Mouse (Mus musculus): ENCODE measurements around the gene Pgam5. TPM values are rescaled to one million over a fixed set of nuclear protein-coding genes. Genes with fewer than 3 reads are reported as not detected.
A peak's percentile ranks its signal among the peaks of the same experiment; 100 is the strongest.

Gene Pgam5
- polyA plus RNA-seq, 1 experiment from 2014 or later: 54.7 TPM

- 4% methylated on average over 15 of the region's 15 CpGs for WGBS
- Histone ChIP-seq H3K27me3 (replicated peaks; ENCODE audit: control insufficient read depth, insufficient read depth, low read length) (peaks cover 2% of the 10 kb centered on the region; the same call in 1 of the 2 replicates), H3K9ac (ENCODE audit: low read depth, low read length) (peak overlapping the region; percentile 74), H3K9me3 (ENCODE audit: control insufficient read depth, low read length) (no peaks in the 10 kb centered on the region), H3K4me3 (ENCODE audit: low read length) (peak overlapping the region; percentile 83), H3K4me1 (ENCODE audit: control insufficient read depth, insufficient read depth, low read length) (peaks cover 13% of the 10 kb centered on the region), H3K36me3 (ENCODE audit: control insufficient read depth, insufficient read depth, low read length) (no peaks in the 10 kb centered on the region), H3K4me2 (ENCODE audit: low read depth, low read length) (peak overlapping the region; percentile 99), H3K27ac (ENCODE audit: low read length) (no peak overlapping the region; the same call in 1 of the 2 replicates)
- no peak for ATAC-seq
Observed at GRCm38 (mm10) chr5:110285156-110285555, 15.4 kb upstream of the Pgam5 start.

GRCm38 (mm10) chr5:110284536-110284935 is 14.8 kb upstream of the Pgam5 start:
- no peaks in the 10 kb centered on the region for H3K36me3 ChIP-seq (ENCODE audit: control insufficient read depth, insufficient read depth, low read length)
- 5% methylated on average over 4 of the region's 4 CpGs for WGBS
- H3K4me1 ChIP-seq (ENCODE audit: control insufficient read depth, insufficient read depth, low read length): peaks cover 13% of the 10 kb centered on the region
- H3K9me3 ChIP-seq (ENCODE audit: control insufficient read depth, low read length): no peaks in the 10 kb centered on the region
- H3K27ac ChIP-seq (ENCODE audit: low read length): no peak overlapping the region
- no peak overlapping the region for H3K9ac ChIP-seq (ENCODE audit: low read depth, low read length)
- peaks cover 2% of the 10 kb centered on the region; the same call in 1 of the 2 replicates for H3K27me3 ChIP-seq (replicated peaks; ENCODE audit: control insufficient read depth, insufficient read depth, low read length)
- no peak for ATAC-seq
- peak overlapping the region; percentile 83; the same call in 1 of the 2 replicates for H3K4me3 ChIP-seq (ENCODE audit: low read length)
- peak overlapping the region; percentile 99 for H3K4me2 ChIP-seq (ENCODE audit: low read depth, low read length)

- H3K4me3 ChIP-seq (ENCODE audit: low read length): no peak overlapping the region
- H3K4me1 ChIP-seq (ENCODE audit: control insufficient read depth, insufficient read depth, low read length): peaks cover 11% of the 10 kb centered on the region
- no peak overlapping the region for H3K4me2 ChIP-seq (ENCODE audit: low read depth, low read length)
- H3K27me3 ChIP-seq (replicated peaks; ENCODE audit: control insufficient read depth, insufficient read depth, low read length): peaks cover 2% of the 10 kb centered on the region; the same call in 1 of the 2 replicates
- no peak for ATAC-seq
- no peak overlapping the region for H3K27ac ChIP-seq (ENCODE audit: low read length)
- 84% methylated on average over 2 of the region's 2 CpGs for WGBS
- no peaks in the 10 kb centered on the region for H3K36me3 ChIP-seq (ENCODE audit: control insufficient read depth, insufficient read depth, low read length)
- no peak overlapping the region for H3K9ac ChIP-seq (ENCODE audit: low read depth, low read length)
- H3K9me3 ChIP-seq (ENCODE audit: control insufficient read depth, low read length): no peaks in the 10 kb centered on the region
Observed at GRCm38 (mm10) chr5:110281984-110282383, 12.3 kb upstream of the Pgam5 start.

- no peaks in the 10 kb centered on the region for H3K9me3 ChIP-seq (ENCODE audit: control insufficient read depth, low read length)
- H3K27me3 ChIP-seq (replicated peaks; ENCODE audit: control insufficient read depth, insufficient read depth, low read length): no peaks in the 10 kb centered on the region
- H3K4me2 ChIP-seq (ENCODE audit: low read depth, low read length): no peak overlapping the region
- no peaks in the 10 kb centered on the region for H3K36me3 ChIP-seq (ENCODE audit: control insufficient read depth, insufficient read depth, low read length)
- ATAC-seq: no peak
- H3K4me1 ChIP-seq (ENCODE audit: control insufficient read depth, insufficient read depth, low read length): no peaks in the 10 kb centered on the region
- 90% methylated on average over 1 of the region's 1 CpGs for WGBS
- H3K9ac ChIP-seq (ENCODE audit: low read depth, low read length): no peak overlapping the region
- no peak overlapping the region for H3K4me3 ChIP-seq (ENCODE audit: low read length)
- H3K27ac ChIP-seq (ENCODE audit: low read length): no peak overlapping the region
Observed at GRCm38 (mm10) chr5:110276910-110277309, 7.2 kb upstream of the Pgam5 start.

DNA sequence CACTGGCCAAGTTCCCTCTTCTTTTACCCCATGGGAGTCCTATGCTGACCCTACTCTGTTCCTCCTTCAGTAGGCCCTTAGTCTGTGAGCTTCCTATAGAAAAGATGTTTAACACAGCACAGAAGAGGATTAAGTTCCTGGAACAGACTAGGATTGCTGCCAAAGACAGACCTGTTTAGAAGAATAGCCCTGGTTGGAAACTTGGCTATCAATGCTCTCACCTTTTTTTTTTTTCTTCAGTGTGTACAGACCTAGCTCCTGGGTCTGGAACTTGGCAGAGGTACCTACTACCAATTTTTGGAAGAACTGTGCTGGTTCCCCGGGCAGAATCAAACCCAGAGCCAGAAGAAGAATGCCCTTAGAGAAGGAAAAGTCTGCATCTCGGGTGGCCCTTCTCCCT is 6.7 kb upstream of the Pgam5 start:
- Histone ChIP-seq H3K9ac (ENCODE audit: low read depth, low read length) (no peak overlapping the region), H3K4me2 (ENCODE audit: low read depth, low read length) (no peak overlapping the region), H3K4me1 (ENCODE audit: control insufficient read depth, insufficient read depth, low read length) (no peaks in the 10 kb centered on the region), H3K36me3 (ENCODE audit: control insufficient read depth, insufficient read depth, low read length) (no peaks in the 10 kb centered on the region), H3K4me3 (ENCODE audit: low read length) (no peak overlapping the region), H3K9me3 (ENCODE audit: control insufficient read depth, low read length) (no peaks in the 10 kb centered on the region), H3K27me3 (replicated peaks; ENCODE audit: control insufficient read depth, insufficient read depth, low read length) (no peaks in the 10 kb centered on the region), H3K27ac (ENCODE audit: low read length) (no peak overlapping the region)
- 79% methylated on average over 2 of the region's 2 CpGs for WGBS
- no peak for ATAC-seq

DNA sequence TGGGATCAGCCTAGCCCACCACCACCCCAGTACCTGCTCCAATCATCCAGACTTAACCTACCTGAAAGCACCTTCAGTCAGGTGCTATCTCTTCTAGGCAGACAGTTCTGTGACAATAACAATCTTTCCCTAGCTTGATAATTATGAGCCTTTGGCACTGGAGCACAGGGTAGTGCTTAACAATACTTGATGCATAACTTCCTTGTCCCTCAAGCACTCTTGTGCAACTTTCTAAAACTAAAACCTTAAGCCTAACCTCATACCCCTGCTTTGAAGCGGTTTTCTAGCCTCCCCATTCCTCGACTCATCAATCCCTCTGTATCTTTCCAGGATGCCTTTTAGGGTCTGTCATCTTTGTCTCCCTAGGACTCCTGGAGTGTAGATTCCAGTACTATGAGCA is 5.1 kb upstream of the Pgam5 start:
- Histone ChIP-seq H3K4me3 (ENCODE audit: low read length) (no peak overlapping the region), H3K9me3 (ENCODE audit: control insufficient read depth, low read length) (no peaks in the 10 kb centered on the region), H3K27me3 (replicated peaks; ENCODE audit: control insufficient read depth, insufficient read depth, low read length) (no peaks in the 10 kb centered on the region), H3K9ac (ENCODE audit: low read depth, low read length) (no peak overlapping the region), H3K4me2 (ENCODE audit: low read depth, low read length) (no peak overlapping the region), H3K4me1 (ENCODE audit: control insufficient read depth, insufficient read depth, low read length) (no peaks in the 10 kb centered on the region), H3K27ac (ENCODE audit: low read length) (no peak overlapping the region), H3K36me3 (ENCODE audit: control insufficient read depth, insufficient read depth, low read length) (no peaks in the 10 kb centered on the region)
- WGBS: 74% methylated on average over 2 of the region's 2 CpGs
- ATAC-seq: no peak

- ATAC-seq: no peak
- Histone ChIP-seq H3K4me1 (ENCODE audit: control insufficient read depth, insufficient read depth, low read length) (no peaks in the 10 kb centered on the region), H3K4me2 (ENCODE audit: low read depth, low read length) (no peak overlapping the region), H3K9me3 (ENCODE audit: control insufficient read depth, low read length) (no peaks in the 10 kb centered on the region), H3K4me3 (ENCODE audit: low read length) (no peak overlapping the region), H3K36me3 (ENCODE audit: control insufficient read depth, insufficient read depth, low read length) (no peaks in the 10 kb centered on the region), H3K27ac (ENCODE audit: low read length) (no peak overlapping the region), H3K27me3 (replicated peaks; ENCODE audit: control insufficient read depth, insufficient read depth, low read length) (no peaks in the 10 kb centered on the region), H3K9ac (ENCODE audit: low read depth, low read length) (no peak overlapping the region)
- WGBS: 74% methylated on average over 4 of the region's 4 CpGs
Observed at GRCm38 (mm10) chr5:110274147-110274546, 4.4 kb upstream of the Pgam5 start.

GRCm38 (mm10) chr5:110270242-110270641 is 529 bp upstream of the Pgam5 start:
- no peak overlapping the region for H3K9ac ChIP-seq (ENCODE audit: low read depth, low read length)
- WGBS: 94% methylated on average over 6 of the region's 6 CpGs
- H3K4me2 ChIP-seq (ENCODE audit: low read depth, low read length): no peak overlapping the region
- 0 out of 2 replicates have a peak, but pooled peaks cover 2% of the 10 kb centered on the region for H3K36me3 ChIP-seq (ENCODE audit: control insufficient read depth, insufficient read depth, low read length)
- no peak overlapping the region for H3K27ac ChIP-seq (ENCODE audit: low read length)
- no peaks in the 10 kb centered on the region for H3K9me3 ChIP-seq (ENCODE audit: control insufficient read depth, low read length)
- H3K4me1 ChIP-seq (ENCODE audit: control insufficient read depth, insufficient read depth, low read length): peaks cover 5% of the 10 kb centered on the region
- no peak for ATAC-seq
- no peaks in the 10 kb centered on the region for H3K27me3 ChIP-seq (replicated peaks; ENCODE audit: control insufficient read depth, insufficient read depth, low read length)
- H3K4me3 ChIP-seq (ENCODE audit: low read length): no peak overlapping the region

DNA sequence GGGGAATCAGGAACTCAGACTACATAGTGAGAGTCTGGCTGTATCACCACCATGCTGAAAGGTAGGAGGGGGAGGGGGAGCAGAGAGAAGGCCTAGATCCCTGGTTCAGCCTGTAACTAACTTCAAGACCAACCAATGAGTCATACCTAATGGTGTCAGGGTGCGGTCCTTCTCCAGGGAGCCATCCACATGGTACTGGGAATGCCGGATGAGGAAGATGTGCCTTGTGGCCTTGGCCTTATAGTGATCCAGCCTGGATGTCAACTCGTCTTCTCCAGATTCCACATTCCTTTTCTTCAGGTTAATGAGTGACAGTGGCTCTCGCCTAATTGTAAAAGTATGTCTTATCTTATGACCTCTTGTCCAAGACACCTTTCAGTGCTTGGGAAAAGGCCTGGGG is 2.8 kb downstream of the Pgam5 start:
- no peaks in the 10 kb centered on the region for H3K27me3 ChIP-seq (replicated peaks; ENCODE audit: control insufficient read depth, insufficient read depth, low read length)
- H3K9me3 ChIP-seq (ENCODE audit: control insufficient read depth, low read length): no peaks in the 10 kb centered on the region
- no peak overlapping the region for H3K4me2 ChIP-seq (ENCODE audit: low read depth, low read length)
- no peak overlapping the region for H3K27ac ChIP-seq (ENCODE audit: low read length)
- no peak overlapping the region for H3K9ac ChIP-seq (ENCODE audit: low read depth, low read length)
- WGBS: 78% methylated on average over 4 of the region's 4 CpGs
- H3K4me3 ChIP-seq (ENCODE audit: low read length): no peak overlapping the region
- peaks cover 10% of the 10 kb centered on the region for H3K36me3 ChIP-seq (ENCODE audit: control insufficient read depth, insufficient read depth, low read length)
- no peak for ATAC-seq
- peaks cover 5% of the 10 kb centered on the region for H3K4me1 ChIP-seq (ENCODE audit: control insufficient read depth, insufficient read depth, low read length)

GRCm38 (mm10) chr5:110244091-110244490 is 25.6 kb downstream of the Pgam5 start:
- H3K4me2 ChIP-seq (ENCODE audit: low read depth, low read length): no peak overlapping the region
- peaks cover 27% of the 10 kb centered on the region; the same call in 1 of the 2 replicates for H3K36me3 ChIP-seq (ENCODE audit: control insufficient read depth, insufficient read depth, low read length)
- H3K9me3 ChIP-seq (ENCODE audit: control insufficient read depth, low read length): no peaks in the 10 kb centered on the region
- H3K27ac ChIP-seq (ENCODE audit: low read length): no peak overlapping the region
- no peak for ATAC-seq
- H3K4me1 ChIP-seq (ENCODE audit: control insufficient read depth, insufficient read depth, low read length): no peaks in the 10 kb centered on the region
- H3K4me3 ChIP-seq (ENCODE audit: low read length): no peak overlapping the region
- no peaks in the 10 kb centered on the region for H3K27me3 ChIP-seq (replicated peaks; ENCODE audit: control insufficient read depth, insufficient read depth, low read length)
- 81% methylated on average over 2 of the region's 2 CpGs for WGBS
- no peak overlapping the region for H3K9ac ChIP-seq (ENCODE audit: low read depth, low read length)

Data from intestine, embryonic 16.5 days (tissue).